Mouse (Mus musculus) mouse embryonic stem cell (cell line): Measurements from ENCODE around the gene Lrrc38.
"Not testable (repeated sequence)": the region's sequence is repeated elsewhere in the genome, so short reads cannot be mapped to it uniquely, and the experiment has no call there.

Experiments
- in situ Hi-C, 2 experiments: fragments of 300-500 bp; cut with MboI; formaldehyde crosslinking; loops; 1 replicate in 1 of 2; 3 replicates in 1 of 2; pipeline ENCODE4 v1.14.3; 2019 to 2020; ENCODE audit warnings: low sequenced_read_pairs in 2 of 2, low pct_unique_long_range_greater_than_20kb in 1 of 2, mixed read lengths in 1 of 2; ENCODE audit not compliant: unreplicated experiment in 1 of 2

Gene Lrrc38

DNA sequence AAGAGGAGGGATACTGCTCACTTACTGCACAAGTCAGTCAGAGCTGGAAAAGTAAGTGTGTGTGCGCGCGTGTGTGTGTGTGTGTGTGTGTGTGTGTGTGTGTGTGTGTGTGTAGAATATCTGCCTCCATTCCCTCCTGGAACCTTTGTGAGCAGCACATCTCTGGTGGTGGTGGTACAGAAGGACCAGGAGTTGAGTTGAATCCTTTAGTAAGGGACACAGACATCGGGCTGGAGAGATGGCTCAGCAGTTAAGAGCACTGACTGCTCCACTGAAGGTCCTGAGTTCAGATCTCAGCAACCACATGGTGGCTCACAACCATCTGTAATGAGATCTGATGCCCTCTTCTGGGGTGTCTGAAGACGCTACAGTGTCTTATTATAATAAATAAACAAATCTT is 4.1 kb upstream of the Lrrc38 start:
- in situ Hi-C loops = not testable (repeated sequence)

DNA sequence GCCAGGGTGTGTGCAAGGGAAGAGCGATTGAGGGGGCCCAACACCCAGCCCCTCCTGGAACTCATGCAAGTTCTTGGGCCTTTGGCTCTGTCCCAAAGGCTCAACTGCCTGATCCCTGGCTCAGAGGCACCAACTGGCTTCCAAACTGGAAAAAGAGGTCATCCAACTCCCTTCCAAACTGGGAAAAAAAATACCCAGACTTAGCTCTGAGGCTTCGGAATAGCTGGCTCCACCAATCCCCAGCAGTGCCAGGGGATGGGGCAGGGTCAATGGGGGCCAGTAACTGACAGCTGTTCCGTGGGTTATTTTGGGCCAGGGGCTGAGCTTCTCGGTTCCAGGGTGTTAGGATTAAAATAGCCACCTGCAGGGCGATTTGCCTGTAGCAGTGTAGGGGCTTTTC is 879 bp upstream of the Lrrc38 start:
- in situ Hi-C loops = no loop called here

DNA sequence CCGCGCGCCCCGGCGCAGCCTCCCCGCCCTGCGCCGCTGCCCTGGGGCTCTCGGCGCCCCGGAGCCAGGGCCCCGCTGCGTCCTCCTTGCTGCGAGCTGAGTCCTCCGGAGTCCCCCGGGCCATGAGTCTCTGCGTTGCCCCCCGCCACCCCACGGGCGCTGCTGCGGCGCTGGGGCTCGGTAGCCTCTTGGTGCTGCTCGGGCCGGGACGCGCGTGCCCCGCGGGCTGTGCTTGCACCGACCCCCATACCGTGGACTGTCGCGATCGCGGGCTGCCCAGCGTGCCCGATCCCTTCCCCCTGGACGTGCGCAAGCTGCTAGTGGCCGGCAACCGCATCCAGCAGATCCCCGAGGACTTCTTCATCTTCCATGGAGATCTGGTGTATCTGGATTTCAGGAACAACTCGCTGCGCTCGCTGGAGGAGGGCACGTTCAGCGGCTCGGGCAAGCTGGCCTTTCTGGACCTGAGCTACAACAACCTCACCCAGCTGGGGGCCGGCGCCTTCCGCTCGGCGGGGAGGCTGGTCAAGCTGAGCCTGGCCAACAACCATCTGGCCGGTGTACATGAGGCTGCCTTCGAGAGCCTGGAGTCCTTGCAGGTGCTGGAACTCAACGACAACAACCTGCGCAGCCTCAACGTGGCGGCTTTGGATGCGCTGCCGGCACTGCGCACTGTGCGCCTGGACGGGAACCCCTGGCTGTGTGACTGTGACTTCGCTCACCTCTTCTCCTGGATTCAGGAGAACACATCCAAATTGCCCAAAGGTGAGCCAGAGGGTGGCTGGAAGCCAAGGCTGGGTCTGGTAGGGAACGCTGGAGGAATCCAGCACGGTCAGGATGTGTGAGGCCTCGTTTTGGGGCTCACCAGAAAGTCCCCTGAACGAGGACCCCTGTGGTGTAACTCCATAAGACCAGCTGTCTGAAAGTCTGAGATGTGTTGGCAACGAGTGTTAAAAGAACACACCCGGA is 774 bp downstream of the Lrrc38 start:
- in situ Hi-C loops = no loop called here

DNA sequence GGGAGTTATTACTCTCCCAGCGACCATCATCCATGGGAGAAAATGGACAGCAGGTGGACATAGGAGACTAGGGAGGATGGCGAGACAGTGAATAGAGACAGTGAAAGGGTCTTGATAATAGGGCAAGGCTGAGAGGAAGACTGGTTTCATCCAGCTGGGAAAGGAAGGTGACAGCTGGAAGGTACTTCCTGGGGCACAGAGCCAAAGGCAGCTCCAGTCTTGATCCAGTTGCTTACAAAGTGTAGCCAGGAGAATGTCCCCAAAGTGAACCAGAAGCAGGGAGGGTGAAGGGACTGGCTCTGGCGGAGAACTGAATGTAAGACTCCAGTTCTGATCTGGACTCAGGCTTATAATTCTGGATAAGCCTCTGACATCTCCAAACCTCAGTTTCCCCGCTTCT is 2.7 kb downstream of the Lrrc38 start:
- in situ Hi-C loops = no loop called here

DNA sequence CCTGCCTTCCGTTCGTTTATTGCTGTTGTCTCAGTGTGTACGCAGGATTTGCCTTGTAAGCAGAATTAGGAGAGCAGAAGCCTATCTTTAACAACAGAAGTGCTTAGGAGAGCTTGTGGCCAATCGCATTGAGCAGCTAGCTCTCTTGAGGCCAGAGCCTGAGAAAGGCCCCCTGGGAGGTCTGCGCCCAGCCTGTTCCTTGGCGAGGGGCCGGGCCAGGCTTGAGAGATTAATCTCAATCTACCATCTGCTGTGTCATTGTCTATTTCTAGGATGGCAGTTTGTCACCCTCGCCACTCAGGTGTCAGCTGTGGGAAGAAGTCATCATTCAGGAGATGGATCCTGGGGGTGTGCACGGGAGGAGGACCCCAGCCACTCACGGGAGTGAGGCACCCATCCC is 12.0 kb downstream of the Lrrc38 start:
- in situ Hi-C loops = no loop called here

DNA sequence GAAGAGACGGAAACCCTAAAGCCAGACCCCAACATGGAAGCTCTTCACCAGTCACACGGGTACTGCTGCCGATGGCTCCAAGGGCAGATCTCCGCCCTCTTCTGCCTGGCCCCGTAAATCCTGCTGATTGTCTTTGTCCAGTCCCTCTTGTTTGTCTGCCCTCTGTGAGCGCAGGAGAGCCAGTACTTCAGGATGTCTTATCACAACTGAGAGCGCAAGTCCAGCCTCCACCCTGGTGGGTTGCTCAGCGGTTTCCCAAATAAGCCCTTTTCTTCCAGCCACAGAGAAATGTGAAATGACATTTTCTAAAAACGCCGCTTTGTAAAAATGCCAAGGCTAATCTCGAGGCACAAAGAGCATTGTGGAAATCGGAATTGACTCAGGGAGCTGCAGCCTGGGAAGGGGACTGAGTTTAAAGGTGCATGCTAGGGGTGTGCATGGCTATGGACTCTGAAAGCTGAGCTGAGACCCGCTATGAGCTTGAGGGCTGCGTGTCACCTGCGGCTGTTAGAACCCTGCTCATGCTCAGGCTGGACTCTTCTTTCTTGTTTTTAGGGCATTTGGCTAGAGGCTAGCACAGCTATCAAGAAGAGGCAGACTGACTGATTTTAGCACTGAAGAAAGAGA is 17.0 kb downstream of the Lrrc38 start:
- in situ Hi-C loops = no loop called here

DNA sequence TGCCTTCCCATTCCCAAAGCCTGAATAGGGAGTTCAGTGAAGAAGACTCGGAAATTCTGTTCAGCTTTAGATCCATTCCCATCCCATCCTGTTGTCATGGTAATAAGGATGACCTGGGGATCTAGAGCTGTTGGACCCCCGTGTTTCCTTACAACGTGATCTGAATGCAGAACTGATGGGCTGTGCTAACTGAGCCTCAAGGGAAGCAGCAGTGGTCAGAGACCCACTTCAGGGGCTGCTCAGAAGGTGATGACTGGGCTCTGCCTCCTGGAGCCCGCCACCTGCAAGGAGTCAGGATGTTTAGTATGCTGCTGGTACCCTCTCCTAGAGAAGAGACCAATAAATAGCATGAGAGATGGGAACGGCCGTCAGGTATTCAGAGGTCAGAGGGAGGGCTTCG is 29.9 kb downstream of the Lrrc38 start:
- in situ Hi-C loops = no loop called here

DNA sequence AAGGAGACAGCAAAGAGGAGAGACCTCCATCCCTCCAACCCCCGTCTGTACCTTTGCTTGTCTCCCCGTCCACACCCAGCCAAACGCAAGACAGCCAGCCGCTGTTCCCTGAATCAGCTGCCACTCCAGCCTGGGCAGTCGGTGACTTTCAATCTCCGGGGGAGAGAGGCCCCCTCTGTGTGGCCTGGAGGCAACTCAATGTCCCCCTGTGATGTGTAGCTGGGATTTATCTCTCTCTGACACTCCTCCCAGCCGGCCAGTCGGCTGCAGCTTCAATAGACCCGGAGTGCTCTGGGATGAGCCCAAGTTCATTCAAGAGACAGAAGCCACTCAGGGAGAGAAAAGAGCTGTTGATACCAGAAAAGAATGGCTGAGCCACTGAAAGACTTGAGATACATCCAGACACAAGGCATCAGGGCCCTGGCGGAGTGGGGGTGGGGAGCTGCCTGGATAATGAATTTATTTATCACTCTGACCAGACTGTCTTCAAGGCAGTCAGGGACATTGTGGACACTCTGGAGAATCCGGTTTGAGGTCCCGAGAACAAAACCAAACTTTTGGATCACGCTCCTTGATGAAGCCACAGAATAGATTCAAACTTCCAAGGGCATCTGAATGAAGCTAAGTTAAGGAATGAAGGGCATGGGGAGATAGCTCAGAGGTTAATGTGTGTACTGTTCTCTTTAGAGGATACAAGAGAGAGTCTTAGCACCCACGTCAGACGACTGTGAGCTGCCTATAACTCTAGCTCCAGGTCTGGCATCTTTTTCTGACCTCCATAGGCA is 30.6 kb downstream of the Lrrc38 start:
- in situ Hi-C loops = no loop called here

DNA sequence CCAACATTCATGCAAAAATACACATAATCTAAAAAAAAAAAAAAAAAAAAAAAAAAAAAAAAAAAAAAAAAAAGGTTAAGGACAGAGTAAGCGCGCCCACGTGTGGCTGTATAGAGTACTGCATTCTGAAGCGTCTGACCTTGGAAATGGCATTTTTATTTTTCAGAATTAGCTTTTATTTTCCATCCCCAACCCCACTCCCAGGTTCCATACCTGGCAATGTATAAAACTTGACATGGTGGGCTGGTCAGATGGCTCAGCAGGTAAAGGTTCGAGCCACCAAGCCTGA is 31.1 kb downstream of the Lrrc38 start:
- in situ Hi-C loops = no loop called here

DNA sequence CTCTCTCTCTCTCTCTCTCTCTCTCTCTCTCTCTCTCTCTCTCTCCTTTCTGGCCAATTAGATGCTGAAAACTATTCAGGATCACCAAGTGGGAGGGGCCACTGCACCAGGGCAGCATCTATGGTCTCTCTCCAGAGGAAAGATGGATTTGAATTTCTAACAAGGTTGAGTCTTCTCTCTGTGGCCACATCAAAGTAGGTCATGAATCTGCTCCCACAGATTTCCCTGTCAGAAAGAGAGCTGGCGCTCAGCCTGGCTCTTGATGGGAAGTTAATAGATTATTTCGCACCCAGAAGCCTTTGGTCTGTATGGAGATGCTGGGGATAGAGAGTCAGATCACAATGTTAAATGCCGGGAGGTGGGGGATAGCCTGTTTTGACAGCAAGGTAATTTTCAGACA is 32.6 kb downstream of the Lrrc38 start:
- in situ Hi-C loops = no loop called here

DNA sequence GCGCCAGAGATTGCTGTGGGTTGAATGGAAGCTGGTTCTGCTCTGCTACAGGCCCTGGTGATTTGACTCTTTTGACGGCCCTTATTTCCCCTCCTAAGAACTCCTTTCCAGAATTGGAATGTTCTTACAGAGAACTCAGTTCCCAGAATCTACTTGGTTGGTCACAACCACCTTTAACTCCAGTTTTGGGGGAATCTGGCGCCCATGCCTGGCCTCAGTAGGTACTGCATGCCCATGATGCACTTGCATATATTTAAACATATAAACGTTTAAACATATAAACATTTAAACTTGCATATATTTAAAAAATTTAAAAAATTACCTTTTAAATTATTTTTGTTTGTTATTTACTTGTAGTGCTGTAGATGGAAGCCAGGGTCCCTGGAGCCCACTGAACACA is 34.1 kb downstream of the Lrrc38 start:
- in situ Hi-C loops = no loop called here

DNA sequence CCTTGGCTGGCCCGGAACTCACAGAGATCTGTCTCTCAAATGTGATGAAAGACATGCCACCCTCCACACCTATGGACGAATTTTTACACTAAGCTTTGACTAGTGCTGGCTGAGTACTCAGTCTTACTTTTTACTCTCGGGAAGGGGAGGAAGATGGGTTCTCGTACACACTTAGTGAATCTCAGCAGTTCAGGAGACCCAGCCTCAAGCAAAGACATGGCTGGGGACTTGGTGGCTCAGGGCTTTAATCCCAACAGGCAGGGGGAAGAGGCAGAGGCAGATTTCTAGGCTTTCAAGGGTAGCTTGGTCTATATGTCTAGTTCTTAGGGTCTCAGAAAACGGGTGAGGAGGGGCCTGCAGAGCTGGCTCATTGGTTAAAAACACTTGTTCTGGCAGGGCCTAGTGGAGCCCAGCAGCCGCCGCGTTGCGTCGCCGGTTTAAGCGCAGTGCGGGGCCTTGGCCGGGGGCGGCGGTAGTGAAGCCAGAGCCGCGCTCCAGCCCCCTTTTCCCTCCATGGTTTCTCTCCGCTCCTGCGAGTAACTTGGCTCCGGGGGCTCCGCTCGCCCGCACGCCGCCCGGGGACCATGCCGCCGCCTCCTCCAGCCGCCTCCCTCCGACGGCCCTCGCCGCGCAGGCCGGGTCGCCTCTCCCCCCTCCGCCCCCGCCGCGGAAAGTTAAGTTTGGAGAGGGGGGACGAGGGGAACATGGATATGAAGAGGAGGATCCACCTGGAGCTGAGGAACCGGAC is 39.6 kb downstream of the Lrrc38 start:
- in situ Hi-C loops = no loop called here

DNA sequence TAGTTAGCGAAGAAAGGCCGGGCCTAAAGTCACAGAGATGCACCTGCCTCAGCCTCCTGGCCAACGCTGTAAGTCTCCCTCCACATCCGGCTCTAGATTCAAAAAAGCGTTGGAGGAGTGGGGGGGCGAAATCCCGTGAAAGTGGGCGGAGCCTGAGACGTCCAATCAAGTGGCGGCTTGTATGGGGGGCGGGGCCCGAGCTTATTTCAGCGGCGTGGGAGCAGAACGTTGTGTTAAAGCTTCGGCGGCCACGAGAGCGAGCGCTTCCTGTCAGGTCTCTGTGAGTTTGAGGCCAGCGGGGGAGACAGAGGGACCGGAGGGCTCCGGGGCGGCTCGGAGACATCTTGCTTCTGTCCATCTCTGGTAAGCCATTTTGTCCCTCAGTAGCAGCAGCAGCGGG is 44.6 kb downstream of the Lrrc38 start, which contains the start of gene Pramel1:
TSS of gene Pramel1 (plus strand) at position 248 of the 400 bp plus-strand sequence.
- in situ Hi-C loops = no loop called here

DNA sequence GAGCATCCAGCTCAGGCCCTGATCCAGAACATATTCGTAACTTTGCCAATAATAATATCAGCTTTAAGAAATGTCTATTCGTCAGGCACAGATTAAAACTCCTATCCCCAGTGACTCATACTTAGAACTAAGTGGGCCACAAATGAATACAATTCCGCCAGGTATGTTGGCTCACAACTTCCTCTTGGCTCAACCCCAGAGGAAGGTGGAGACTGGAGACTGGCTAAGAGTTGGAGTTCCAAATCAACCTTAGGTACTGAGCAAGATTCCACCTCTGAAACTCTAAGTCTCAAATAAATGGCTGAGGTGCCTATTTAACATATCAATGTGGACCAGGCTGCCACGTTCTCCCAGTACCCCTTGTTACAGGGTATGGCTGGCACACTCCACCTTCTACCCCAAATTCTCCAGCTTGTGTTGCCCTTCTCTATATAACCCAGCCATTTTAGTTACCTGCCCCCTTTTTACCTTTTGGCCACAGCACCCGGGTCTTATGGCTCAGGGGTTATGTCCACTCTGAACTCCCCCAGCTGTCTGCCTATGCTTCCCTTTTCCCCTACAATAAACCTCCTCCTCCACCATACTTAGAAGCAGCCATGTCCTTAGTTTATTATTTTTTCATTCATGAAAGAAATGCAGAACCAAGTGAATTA is 62.1 kb downstream of the Lrrc38 start:
- in situ Hi-C loops = no loop called here

DNA sequence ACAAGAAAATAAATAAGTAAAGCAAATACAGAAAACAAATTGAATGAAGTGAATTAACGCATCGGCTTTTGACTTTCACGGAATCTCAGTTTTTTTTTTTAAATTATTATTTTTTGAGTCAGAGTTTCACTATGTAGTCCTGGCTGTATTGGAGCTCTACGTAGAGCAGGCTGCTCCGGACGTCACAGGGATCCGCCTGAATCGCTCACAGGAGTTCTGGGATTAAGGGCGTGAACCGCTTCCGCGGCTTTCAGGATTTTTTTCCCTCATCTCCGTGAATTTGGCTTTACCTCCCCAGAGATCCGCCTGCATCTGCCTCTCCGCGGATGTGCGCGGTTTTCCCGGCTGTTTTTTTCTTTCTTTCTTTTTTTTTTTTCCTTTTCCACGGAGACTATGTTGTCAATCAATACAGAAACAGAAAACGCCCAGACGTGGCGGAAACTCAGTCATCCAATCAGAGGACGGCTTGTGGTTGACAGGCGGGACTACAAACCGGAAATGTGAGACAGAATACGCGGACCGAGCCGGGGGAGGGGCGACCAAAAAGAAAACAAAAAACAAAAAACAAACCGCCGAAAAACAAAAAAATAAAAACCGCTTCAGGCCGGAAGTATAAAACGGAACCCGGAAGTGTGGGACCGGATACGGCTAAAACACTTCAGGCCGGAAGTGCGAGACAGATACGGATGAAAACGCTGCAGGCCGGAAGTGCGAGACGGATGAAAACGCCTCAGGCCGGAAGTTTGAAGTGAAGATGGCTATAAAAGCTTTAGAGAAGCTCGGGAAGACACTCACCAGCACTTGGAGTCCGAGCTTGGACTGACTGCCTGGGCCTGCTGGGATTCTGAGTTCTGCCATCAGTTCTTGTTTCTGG is 62.9 kb downstream of the Lrrc38 start, which contains the start of gene Pramef8:
TSS of gene Pramef8 (plus strand) at position 208 of the 874 bp plus-strand sequence.
- in situ Hi-C loops = no loop called here

DNA sequence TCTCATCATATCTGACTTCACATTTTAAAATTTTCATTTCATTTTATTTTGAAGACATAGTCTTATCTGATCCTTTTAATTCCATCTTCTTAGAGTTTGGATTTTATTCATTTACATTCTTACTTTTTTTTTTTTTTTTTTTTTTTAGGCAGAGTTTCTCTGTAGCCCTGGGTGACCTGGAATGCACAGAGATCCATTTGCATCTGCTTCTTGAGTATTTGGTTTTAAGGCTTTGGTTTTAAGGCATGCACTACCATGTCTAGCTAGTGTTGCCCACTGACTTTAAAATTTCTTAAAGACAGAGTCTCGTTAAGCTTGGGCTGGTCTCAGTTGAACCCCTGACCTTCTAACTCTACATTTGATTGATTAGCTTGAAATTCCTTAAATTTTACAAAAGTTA is 64.1 kb downstream of the Lrrc38 start:
- in situ Hi-C loops = no loop called here

DNA sequence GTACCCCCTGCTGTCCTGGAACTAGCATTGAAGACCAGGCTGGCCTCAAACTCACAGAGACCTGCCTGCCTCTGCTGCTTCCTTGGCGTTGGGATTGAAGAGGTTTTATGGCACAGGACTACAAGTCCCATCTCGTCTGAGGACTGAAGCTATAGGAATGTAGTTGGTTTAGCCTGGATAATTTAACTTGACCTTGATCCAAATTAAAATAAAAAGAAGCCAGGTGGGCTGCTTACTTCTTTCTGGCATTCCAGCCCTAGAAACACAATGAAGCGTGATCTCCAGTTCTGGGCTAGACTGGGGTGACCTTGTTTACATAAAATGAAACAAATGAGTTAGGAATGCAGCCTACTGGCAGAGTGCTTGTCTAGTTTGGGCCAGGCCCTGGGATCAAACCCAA is 64.6 kb downstream of the Lrrc38 start:
- in situ Hi-C loops = no loop called here
